Mouse (Mus musculus): Measurements from ENCODE around the gene March6.

DNA sequence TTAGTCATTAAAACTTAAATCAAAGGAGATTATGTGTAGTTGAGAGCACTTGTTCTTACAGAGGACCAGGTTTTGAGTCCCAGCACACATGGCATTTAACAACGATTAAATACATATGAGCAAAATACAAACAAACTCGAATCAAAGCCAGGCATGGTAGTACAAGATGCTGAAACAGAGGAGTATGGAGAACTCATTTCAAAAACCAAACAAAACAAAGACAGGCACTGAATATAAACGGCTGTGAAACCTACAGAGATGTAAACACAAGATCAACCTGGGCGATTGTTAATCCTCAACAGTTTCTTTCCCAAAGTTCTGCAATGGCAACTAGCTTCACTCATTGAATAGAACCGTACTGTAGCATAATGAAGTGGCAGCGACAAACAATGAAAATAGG is 1.8 kb downstream of the March6 start:
- TF ChIP-seq CHD2 (IDR thresholded peaks at IDR 0.05; ENCODE audit: low read depth, low read length), result no peak
- TF ChIP-seq ZC3H11A (IDR thresholded peaks at IDR 0.05; ENCODE audit: borderline replicate concordance, low read depth, low read length), result no peak
- TF ChIP-seq HCFC1 (IDR thresholded peaks at IDR 0.05; ENCODE audit: borderline replicate concordance, insufficient read depth, low read length), result no peak

All from ES-E14 (cell line).